Mouse (Mus musculus) adrenal gland, adult 2 months (tissue): ENCODE data around the gene Kctd14. TPM values are rescaled to one million over a fixed set of nuclear protein-coding genes. Genes with fewer than 3 reads are reported as not detected.
"Not testable (repeated sequence)": the region's sequence is repeated elsewhere in the genome, so short reads cannot be mapped to it uniquely, and the experiment has no call there.

ENCODE experiments used
- DNase-seq: peaks from one replicate; pipeline ENCODE4 v3.0.0; 2021
- long read RNA-seq: library from polyadenylated mRNA; stranded (forward); transcript quantifications from one replicate; pipeline ENCODE4 v2.0.0, GENCODE M21; 2021
- polyA plus RNA-seq: library from polyadenylated mRNA; depleted of rRNA; stranded (reverse); fragments of >200 nt; gene quantifications from 2 replicates; pipeline ENCODE4 v1.2.3, GENCODE M21; 2012; rRNA removed
- total RNA-seq, 2 experiments: library from RNA; stranded (reverse); gene quantifications; 2 replicates each; pipeline ENCODE4 v1.2.3; 2021

Gene Kctd14
- total RNA-seq (1 to 10 TPM; 1.2 to 4.2 TPM), polyA plus RNA-seq (0.76 and 1.2 TPM in 2 replicates)
- long read RNA-seq, partial matches to known transcripts = 1 of 3 reads
- long read RNA-seq, other reads (novel, unspliced or antisense) = 2 of 3 reads

GRCm38 (mm10) chr7:97451023-97451422 lies at the start of gene Kctd14:
Kctd14 (plus strand) TSS chr7:97451323.
- not testable (repeated sequence) for DNase-seq

GRCm38 (mm10) chr7:97407145-97407544 lies 44.0 kb upstream of the Kctd14 start:
- DNase-seq = no peak

GRCm38 (mm10) chr7:97411106-97411505 lies 40.0 kb upstream of the Kctd14 start:
- no peak for DNase-seq

- DNase-seq = no peak
Measured at GRCm38 (mm10) chr7:97411575-97411974, 39.5 kb upstream of the Kctd14 start.

GRCm38 (mm10) chr7:97413981-97414380 lies 37.1 kb upstream of the Kctd14 start:
- DNase-seq = no peak

- DNase-seq = peak; percentile 73
Measured at GRCm38 (mm10) chr7:97414426-97414825, 36.7 kb upstream of the Kctd14 start.

- DNase-seq = no peak
Measured at GRCm38 (mm10) chr7:97414915-97415687, 36.0 kb upstream of the Kctd14 start.

- no peak for DNase-seq
Measured at GRCm38 (mm10) chr7:97416473-97416872, 34.6 kb upstream of the Kctd14 start.

- DNase-seq = peak; percentile 87
Measured at GRCm38 (mm10) chr7:97416906-97417777, 34.0 kb upstream of the Kctd14 start, which contains the start of gene Thrsp. Thrsp (minus strand) TSS chr7:97417730.

GRCm38 (mm10) chr7:97418717-97419116 lies 32.4 kb upstream of the Kctd14 start:
- peak; percentile 85 for DNase-seq

- DNase-seq = no peak
Measured at GRCm38 (mm10) chr7:97419163-97419562, 32.0 kb upstream of the Kctd14 start.

GRCm38 (mm10) chr7:97420406-97420805 lies 30.7 kb upstream of the Kctd14 start:
- DNase-seq = peak; percentile 52

GRCm38 (mm10) chr7:97420958-97421651 lies 30.0 kb upstream of the Kctd14 start:
- peak; percentile 84 for DNase-seq

GRCm38 (mm10) chr7:97423754-97424153 lies 27.4 kb upstream of the Kctd14 start:
- no peak for DNase-seq

GRCm38 (mm10) chr7:97424621-97425245 lies 26.4 kb upstream of the Kctd14 start:
- peak; percentile 90 for DNase-seq

GRCm38 (mm10) chr7:97426566-97426965 lies 24.6 kb upstream of the Kctd14 start:
- peak; percentile 61 for DNase-seq

GRCm38 (mm10) chr7:97427296-97427695 lies 23.8 kb upstream of the Kctd14 start:
- no peak for DNase-seq

GRCm38 (mm10) chr7:97427778-97428420 lies 23.2 kb upstream of the Kctd14 start:
- peak; percentile 80 for DNase-seq

GRCm38 (mm10) chr7:97429705-97430104 lies 21.4 kb upstream of the Kctd14 start:
- no peak for DNase-seq

GRCm38 (mm10) chr7:97433517-97433916 lies 17.6 kb upstream of the Kctd14 start:
- DNase-seq = not testable (repeated sequence)

- no peak for DNase-seq
Measured at GRCm38 (mm10) chr7:97434517-97434916, 16.6 kb upstream of the Kctd14 start.
